8 mouse cellular contexts compared by ENCODE assay signal in the genomic region with DNA sequence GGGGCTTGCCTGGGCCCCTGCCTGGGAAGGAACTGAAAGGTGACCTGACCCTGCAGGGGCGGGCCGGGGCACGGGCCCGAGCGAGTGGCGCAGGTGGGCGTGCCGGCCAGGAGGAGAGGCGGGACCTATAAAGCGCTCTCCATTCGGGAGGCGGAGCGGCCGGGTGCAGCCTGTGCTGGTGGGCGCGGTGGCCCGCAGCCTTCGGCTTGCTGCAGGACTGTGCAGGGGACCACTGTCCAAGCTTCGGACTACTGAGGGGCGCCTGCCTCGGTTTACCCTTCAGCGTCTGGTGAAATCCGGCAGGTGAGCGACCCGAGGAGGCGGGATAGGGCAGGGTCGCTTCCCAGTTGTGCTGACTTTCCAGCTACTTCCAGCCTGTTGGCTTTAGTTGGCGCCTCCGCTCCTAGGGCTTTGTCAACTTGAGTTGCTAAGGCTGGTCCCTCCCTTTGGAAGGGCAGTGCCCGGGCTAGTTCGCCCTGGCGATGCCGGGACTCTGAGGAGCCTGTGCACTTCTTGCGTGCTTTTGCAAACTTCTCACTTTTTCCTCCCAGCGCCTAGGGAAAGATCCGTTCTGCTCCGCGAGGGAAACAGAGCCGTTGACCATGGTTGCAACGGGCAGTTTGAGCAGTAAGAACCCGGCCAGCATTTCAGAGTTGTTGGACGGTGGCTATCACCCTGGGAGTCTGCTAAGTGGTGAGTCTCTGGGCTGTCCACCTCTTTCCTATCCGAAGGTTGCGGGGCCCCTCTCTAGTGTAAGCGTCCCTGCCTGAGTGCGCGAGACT. TPM values are rescaled to one million over a fixed set of nuclear protein-coding genes. Genes with fewer than 3 reads are reported as not detected.
A peak's percentile ranks its signal among the peaks of the same experiment; 100 is the strongest.
DNase-seq lines count a peak whose midpoint lies in the region; ATAC-seq lines count a peak whose summit lies in the region.

No protein-coding gene starts in this region.

- DNase-seq in right cerebral cortex, postnatal 10 days (ENCODE audit: low spot score in 2 of 2) = peak; percentile 41 to 46
- DNase-seq in right cerebral cortex, postnatal 36 days (ENCODE audit: low spot score in 2 of 2) = no peak
- peak; percentile 85 for DNase-seq in embryo, embryonic 10 days (ENCODE audit: low spot score)
- peak; percentile 73 for DNase-seq in neural tube, embryonic 11.5 days (ENCODE audit: low spot score)
- peak; percentile 14 to 27 for DNase-seq in thymus, postnatal 36 days

- H3K27me3 ChIP-seq in intestine, embryonic 16.5 days (replicated peaks; ENCODE audit: control insufficient read depth, insufficient read depth, low read length) = no peaks in the 10 kb centered on the region
- H3K27me3 ChIP-seq in liver, embryonic 15.5 days = peaks cover 24% of the 10 kb centered on the region
- H3K27me3 ChIP-seq in neural tube, embryonic 11.5 days (ENCODE audit: control insufficient read depth, insufficient read depth, low read length) = 0 out of 2 replicates have a peak, but pooled peaks cover 2% of the 10 kb centered on the region

- H3K9ac ChIP-seq in intestine, embryonic 16.5 days (ENCODE audit: low read depth, low read length) = peak overlapping the region; percentile 61
- no peak overlapping the region for H3K9ac ChIP-seq in liver, embryonic 15.5 days
- peak overlapping the region; percentile 57 for H3K9ac ChIP-seq in neural tube, embryonic 11.5 days (ENCODE audit: low read length)

- peak overlapping the region; percentile 72 for H3K4me3 ChIP-seq in intestine, embryonic 16.5 days (ENCODE audit: low read length)
- H3K4me3 ChIP-seq in liver, embryonic 15.5 days (replicated peaks) = peak overlapping the region; percentile 53
- H3K4me3 ChIP-seq in neural tube, embryonic 11.5 days (ENCODE audit: low read depth, low read length) = peak overlapping the region; percentile 45

- no peak overlapping the region for H3K27ac ChIP-seq in intestine, embryonic 16.5 days (ENCODE audit: low read length)
- H3K27ac ChIP-seq in liver, embryonic 15.5 days (replicated peaks) = no peak overlapping the region
- no peak overlapping the region for H3K27ac ChIP-seq in neural tube, embryonic 11.5 days (ENCODE audit: low read depth, low read length)

- H3K4me2 ChIP-seq in intestine, embryonic 16.5 days (ENCODE audit: low read depth, low read length) = peak overlapping the region; percentile 95
- peak overlapping the region; percentile 63 for H3K4me2 ChIP-seq in liver, embryonic 15.5 days
- H3K4me2 ChIP-seq in neural tube, embryonic 11.5 days (ENCODE audit: low read depth) = peak overlapping the region; percentile 88

- peak; percentile 96 for ATAC-seq in granulocyte monocyte progenitor cell, adult 5-6 weeks (replicated peaks; ENCODE audit: poor library complexity, severe bottlenecking)
- ATAC-seq in intestine, embryonic 16.5 days = peak; percentile 98
- peak; percentile 67 for ATAC-seq in liver, embryonic 15.5 days (ENCODE audit: insufficient read depth)
- peak; percentile 96 for ATAC-seq in neural tube, embryonic 11.5 days (ENCODE audit: insufficient read depth, low FRiP score, low TSS enrichment)

- H3K4me1 ChIP-seq in intestine, embryonic 16.5 days (ENCODE audit: control insufficient read depth, insufficient read depth, low read length) = peaks cover 4% of the 10 kb centered on the region; the same call in 1 of the 2 replicates
- H3K4me1 ChIP-seq in liver, embryonic 15.5 days (replicated peaks) = no peaks in the 10 kb centered on the region
- no peaks in the 10 kb centered on the region for H3K4me1 ChIP-seq in neural tube, embryonic 11.5 days (ENCODE audit: control insufficient read depth, insufficient read depth, low read length)

- no peaks in the 10 kb centered on the region for H3K36me3 ChIP-seq in intestine, embryonic 16.5 days (ENCODE audit: control insufficient read depth, insufficient read depth, low read length)
- H3K36me3 ChIP-seq in liver, embryonic 15.5 days (replicated peaks) = no peaks in the 10 kb centered on the region
- no peaks in the 10 kb centered on the region for H3K36me3 ChIP-seq in neural tube, embryonic 11.5 days (ENCODE audit: control insufficient read depth, insufficient read depth, low read length)

- no peaks in the 10 kb centered on the region for H3K9me3 ChIP-seq in intestine, embryonic 16.5 days (ENCODE audit: control insufficient read depth, low read length)
- H3K9me3 ChIP-seq in liver, embryonic 15.5 days (replicated peaks) = no peaks in the 10 kb centered on the region
- no peaks in the 10 kb centered on the region for H3K9me3 ChIP-seq in neural tube, embryonic 11.5 days (ENCODE audit: control insufficient read depth, low read length)

- under 1% methylated on average over 46 of the region's 47 CpGs for WGBS in intestine, embryonic 16.5 days
- under 1% methylated on average over 47 of the region's 47 CpGs for WGBS in liver, embryonic 15.5 days (ENCODE audit: insufficient replicate concordance)
- WGBS in neural tube, embryonic 11.5 days = under 1% methylated on average over 47 of the region's 47 CpGs

RNA-seq across cellular contexts. Expression of gene Ddit4l, which starts 2.4 kb away (rescaled TPM):
- total RNA-seq in granulocyte monocyte progenitor cell, adult 5-6 weeks (2014; fragmentation: Nextera tagmentation) = not detected in 2 replicates
- total RNA-seq in granulocyte monocyte progenitor cell, adult 5-6 weeks (2017) = not detected in 2 replicates
- polyA plus RNA-seq in intestine, embryonic 16.5 days (2015; fragmentation: Nextera tagmentation; extraction: Ambion mirVana) = 2.9 and 3.0 TPM in 2 replicates
- polyA plus RNA-seq in liver, embryonic 15.5 days (2015; fragmentation: Nextera tagmentation; extraction: Ambion mirVana) = 0.66 and 1.4 TPM in 2 replicates
- polyA plus RNA-seq in neural tube, embryonic 11.5 days (2014; fragmentation: Nextera tagmentation; extraction: Ambion mirVana) = 9.0 and 12.4 TPM in 2 replicates

RNA-seq across cellular contexts. Expression of gene Gm21962, which starts 47.6 kb away (rescaled TPM):
- total RNA-seq in granulocyte monocyte progenitor cell, adult 5-6 weeks (2014; fragmentation: Nextera tagmentation) = not detected in 2 replicates
- 0.13 TPM in 1 of 2 replicates, not detected in the other for total RNA-seq in granulocyte monocyte progenitor cell, adult 5-6 weeks (2017)
- polyA plus RNA-seq in intestine, embryonic 16.5 days (2015; fragmentation: Nextera tagmentation; extraction: Ambion mirVana) = not detected in 2 replicates
- polyA plus RNA-seq in liver, embryonic 15.5 days (2015; fragmentation: Nextera tagmentation; extraction: Ambion mirVana) = not detected in 2 replicates
- polyA plus RNA-seq in neural tube, embryonic 11.5 days (2014; fragmentation: Nextera tagmentation; extraction: Ambion mirVana) = not detected in 2 replicates

Comparison
In these comparisons a context has a peak if more than half of its experiments do, and no peak if none do; other contexts are left out.
1. DNase-seq: peak in right cerebral cortex, postnatal 10 days (2 of 2), embryo, embryonic 10 days (single experiment), neural tube, embryonic 11.5 days (single experiment) and thymus, postnatal 36 days (2 of 2); none in right cerebral cortex, postnatal 36 days (0 of 2).
2. Peak in every context shown above with its lines, with median percentiles within 50 percentile points of each other: ATAC-seq, H3K4me2 ChIP-seq and H3K4me3 ChIP-seq.